Mouse (Mus musculus) E14TG2a.4 (cell line): ENCODE results near the gene C330007P06Rik.

Experiments used
- CTCF ChIP-seq: conservative IDR thresholded peaks from 2 replicates; pipeline ENCODE4 v1.5.1; 2014; ENCODE audit warnings: low read length
- NANOG ChIP-seq: IDR thresholded peaks from 2 replicates; pipeline ENCODE4 v1.6.1; 2014; ENCODE audit warnings: borderline replicate concordance, low read length, mixed read lengths

- TF ChIP-seq CTCF (no peak), NANOG (no peak)
These were observed 49.8 kb downstream of the C330007P06Rik start for GRCm38 (mm10) chrX:36823932-36824711.
